Mouse (Mus musculus): ENCODE data around the gene Tnni1.

Tnni1 gene

DNA sequence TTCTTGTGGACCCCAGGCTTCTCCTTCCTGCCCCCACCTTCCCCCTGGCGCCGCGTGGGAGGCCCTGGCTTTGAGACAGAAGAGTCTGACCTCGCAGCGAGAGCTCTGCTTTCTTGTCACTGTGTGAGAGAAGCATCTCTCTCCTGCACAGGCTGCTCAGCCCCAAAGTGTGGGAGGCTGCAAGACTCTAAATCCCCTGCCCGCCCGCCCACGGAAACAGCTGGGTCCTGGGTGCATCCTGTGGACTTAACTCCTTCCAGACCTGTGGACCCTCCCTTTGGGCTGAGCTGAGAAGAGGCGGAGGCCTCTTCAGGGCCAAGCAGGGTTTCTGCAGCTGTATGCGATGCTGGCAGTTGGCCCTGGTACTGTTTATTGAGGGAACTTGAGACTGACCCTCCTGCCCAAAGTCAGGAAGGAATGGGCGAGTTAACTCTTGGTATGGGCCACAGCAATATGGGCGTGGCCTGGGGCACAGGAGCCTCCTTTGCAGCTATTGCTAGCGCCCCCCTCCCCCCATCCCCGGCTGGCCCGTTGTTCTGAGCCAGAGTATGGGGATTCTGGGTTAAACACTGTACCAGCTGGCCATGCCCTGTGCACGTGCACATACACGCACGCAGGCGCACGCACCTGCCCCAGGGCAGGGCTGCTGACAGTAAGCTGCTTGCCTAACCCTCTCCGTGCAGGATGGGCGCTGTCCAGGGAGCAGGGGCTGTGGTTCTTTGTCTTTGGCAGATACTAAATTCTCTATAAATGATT, at the start of gene Tnni1:
Gene Tnni1 (plus strand): TSS at position 655 of the 756 bp plus-strand sequence.
- DNase-seq (ENCODE audit: low read depth, low spot score) = peak; percentile 60

DNA sequence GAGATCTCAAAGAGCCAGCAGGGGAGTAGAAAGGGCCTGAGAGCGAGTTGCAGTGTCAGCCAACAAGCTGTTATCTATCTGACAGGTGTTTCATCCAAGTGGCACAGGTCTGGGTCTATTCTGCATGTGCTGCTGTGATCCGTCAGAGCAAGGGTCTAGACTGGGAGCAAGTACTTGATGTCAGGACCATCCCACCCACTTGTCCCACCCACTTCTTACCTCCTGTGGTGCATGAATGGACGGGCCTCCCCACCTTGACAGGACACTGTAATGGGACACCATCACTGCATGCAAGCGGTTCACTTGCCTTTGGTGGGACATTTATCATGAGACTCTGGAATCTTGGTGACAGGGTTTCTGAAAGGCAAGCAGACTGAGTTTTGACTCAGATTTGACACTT, 49.4 kb upstream of the Tnni1 start:
- peak; percentile 50 for DNase-seq (ENCODE audit: low read depth, low spot score)

DNA sequence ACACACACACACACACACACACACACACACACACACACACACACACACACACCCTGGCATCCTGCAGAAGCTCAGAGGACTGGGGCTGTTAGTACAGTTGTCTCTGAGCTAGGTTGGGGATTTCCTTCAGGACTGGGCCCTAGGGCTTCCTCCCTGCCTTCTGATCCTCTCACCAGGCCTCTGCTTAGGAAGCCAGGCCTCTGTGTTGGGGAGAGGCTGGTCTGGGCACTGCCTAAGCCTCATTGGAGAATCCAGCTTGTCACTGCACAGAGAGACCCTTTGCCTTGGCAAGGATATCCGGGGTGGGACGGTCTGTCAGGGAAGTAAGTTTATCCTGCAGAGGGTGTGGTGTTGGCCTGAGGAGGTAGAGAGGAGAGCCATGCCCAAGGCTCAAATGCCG, 48.9 kb upstream of the Tnni1 start:
- no peak for DNase-seq (ENCODE audit: low read depth, low spot score)

DNA sequence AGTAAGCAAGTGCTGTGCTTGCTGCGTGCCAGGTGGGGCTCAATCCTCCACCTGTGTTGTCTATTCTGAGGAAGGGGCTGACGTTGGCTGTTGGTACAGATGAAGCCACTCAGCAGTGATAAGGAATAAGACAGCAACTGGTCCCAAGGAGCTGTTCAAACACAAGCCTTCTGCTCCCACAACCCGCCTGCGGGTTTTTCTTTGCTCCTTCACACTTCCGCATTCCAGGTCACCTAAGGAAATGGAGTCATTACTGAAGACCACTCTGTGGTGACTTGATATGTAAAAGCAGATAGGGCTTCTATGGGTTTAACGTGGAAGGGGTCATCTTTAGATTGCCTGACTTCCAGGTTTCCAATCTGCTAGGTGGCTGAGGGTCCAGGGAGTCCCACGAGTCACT, 47.8 kb upstream of the Tnni1 start:
- DNase-seq (ENCODE audit: low read depth, low spot score) = no peak

DNA sequence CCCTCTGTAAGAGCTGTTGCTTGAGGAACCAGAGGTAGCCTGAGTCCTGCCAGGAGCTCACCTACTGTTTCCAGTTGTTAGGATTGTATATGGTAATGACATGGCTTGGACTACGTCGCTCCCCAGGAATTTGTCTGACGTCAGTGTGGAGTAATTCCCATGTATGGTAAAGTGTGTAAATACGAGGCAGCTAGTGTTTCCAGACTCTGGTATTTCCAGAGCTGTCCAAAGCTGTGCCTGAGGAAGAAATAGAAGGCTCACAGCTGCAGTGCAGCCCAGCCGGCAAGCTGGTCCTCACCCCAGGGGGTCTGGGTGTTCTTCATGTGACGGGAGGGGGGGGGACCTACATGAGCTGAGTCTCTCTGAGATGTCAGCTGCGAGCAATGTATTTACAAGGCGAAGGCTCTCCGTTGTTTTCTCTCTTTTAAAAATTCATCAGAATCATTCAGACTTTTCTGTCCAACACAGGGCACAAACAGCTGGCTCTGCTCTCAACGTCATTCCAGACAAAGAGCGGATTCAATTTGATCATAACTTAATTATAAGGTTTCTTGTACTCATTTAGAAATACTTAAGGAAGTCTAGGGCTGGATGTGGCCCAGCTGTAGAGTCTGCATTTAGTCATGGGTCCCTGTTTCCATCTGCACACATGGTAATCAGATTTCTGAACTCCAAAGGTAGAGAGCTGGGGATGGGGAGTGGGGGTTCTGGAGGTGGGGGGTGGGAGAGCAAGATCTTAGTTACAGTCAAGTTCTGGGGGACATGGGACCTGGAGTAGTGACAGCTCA, 47.1 kb upstream of the Tnni1 start:
- no peak for DNase-seq (ENCODE audit: low read depth, low spot score)

DNA sequence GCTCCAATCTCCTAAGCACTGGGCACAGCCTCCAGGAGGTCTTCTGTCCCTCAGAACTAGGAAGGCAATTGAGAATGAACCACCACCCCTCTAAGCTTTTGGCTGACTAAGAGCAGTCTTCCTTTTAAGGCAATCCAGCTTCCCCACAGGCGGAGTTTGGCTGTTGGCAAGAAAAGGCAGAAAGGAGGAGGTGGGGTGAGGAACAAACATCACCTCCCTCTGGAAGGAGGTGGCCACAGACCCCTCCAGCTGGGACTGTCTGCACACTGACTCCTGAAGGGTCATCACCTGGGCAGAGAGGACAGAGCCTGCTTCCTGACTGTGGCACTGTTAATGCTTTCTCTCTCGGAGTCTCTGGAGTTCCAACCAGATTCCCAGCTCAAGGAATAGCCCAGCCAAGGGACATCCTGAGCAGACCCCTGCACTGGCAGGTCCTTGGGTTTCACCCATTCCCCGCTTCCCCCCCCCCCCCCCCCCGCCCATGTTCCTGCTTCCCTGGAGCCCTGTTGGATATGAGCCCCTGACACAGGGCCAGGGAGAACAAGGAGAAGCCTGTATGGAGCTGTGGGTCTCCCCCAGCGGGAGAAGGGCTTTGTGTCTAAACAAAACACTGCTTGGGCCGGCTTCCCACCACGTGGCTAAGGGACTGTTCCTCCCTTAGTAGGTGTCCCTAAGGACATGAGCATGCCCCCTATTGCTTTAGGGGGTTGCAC, 44.9 kb upstream of the Tnni1 start:
- DNase-seq (ENCODE audit: low read depth, low spot score) = no peak

DNA sequence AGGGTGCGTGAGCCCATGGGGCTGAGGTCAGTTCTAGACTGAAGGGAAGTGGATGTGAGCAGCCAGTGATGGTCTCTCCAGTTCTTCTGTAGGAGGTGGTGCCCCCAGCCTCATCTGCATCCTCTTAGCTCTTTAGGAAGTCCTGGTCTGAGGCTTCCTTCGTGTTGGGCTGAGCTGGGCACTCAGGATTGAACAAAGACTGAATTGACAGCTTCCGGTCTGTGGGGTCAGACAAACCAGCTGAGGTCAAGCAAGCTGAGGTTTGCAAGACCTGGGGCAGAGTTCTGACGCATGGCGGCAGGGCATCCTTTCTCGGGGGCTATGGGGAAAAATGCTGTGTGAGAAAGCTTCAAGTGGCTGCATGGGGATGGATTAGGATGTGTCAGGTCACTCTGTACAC, 43.8 kb upstream of the Tnni1 start:
- no peak for DNase-seq (ENCODE audit: low read depth, low spot score)

DNA sequence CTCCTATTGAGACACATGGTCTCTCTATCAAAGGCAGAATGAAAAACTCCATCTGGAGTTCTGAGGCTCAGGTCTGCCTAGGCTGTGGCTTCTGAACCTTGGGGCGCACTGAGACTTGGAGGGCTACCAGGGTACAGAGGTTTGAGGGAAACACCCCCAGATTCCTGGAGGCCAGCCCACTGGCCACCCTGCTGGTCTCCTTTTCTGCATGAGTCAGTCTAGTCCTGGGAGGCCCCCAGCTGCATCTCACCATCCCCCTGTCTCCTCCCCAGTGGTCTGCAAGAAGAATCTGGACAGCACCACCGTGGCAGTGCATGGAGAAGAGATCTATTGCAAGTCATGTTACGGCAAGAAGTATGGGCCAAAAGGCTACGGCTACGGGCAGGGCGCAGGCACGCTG, 34.2 kb upstream of the Tnni1 start:
- DNase-seq (ENCODE audit: low read depth, low spot score) = no peak

DNA sequence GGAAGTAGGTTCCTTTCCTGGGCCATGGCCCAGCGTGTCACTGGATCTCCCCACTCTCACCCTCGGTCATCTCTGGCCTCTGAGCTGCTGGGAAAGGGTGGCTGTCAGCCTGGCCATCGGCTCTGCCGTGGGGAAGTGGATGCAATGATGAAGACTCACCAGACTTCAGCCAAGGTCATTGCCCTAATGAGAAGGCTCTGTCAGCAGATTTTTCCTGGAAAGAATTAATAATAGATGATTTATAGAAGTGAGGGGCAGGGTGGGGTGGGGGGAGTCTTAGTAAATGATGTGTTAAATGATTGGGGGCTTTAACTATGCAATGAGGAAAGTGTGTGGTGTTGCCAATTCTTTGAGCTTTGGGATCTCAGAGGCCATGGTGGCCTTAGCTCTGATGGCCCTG, 33.0 kb upstream of the Tnni1 start:
- no peak for DNase-seq (ENCODE audit: low read depth, low spot score)

DNA sequence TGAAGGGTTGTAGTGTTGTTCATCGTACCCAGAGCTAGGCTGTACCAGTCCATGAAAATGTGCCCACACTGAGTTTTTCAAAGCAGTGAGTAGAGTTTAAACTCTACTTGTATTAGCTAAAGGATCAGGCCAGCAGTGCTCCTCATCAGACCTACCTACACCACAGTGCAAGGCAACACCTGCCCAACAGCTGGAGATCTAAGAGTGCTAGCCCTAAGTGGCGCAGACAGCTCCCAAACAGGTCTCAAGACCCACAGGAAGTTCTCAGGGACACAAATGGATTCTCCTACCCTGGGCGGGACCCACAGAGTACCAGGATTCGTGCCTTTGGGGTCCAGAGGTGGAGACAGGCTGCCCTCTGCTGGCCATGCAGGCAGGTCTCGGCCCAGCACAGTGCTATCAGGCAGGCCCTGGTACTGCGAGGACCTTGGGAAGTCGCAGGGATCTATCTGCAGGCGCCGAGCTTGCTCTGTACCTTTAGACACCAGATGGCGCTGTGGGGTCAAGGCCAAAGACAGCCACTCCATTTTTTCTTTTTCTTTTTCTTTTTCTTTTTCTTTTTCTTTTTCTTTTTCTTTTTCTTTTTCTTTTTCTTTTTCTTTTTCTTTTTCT, 26.4 kb upstream of the Tnni1 start:
- peak; percentile 95 for DNase-seq (ENCODE audit: low read depth, low spot score)

DNA sequence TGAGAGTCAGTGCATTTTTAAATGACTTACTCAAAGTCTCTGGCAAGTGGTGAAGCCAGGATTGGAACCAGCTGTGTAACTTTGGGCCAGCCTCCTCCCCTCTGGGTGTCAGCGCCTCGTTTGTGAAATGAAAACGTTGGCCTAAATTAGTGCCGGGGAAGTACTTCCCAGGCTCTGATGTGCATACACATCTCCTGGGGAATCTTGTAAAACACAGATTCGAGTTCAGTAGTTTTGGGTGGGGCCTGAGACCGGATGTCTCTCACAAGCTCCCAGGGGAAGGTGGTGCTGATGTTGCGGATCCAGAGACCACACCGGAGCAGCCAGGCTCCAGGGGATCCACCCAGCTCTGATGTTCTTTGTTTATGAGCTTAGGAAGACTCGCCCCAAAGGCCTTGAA, 23.9 kb upstream of the Tnni1 start:
- DNase-seq (ENCODE audit: low read depth, low spot score) = peak; percentile 84

DNA sequence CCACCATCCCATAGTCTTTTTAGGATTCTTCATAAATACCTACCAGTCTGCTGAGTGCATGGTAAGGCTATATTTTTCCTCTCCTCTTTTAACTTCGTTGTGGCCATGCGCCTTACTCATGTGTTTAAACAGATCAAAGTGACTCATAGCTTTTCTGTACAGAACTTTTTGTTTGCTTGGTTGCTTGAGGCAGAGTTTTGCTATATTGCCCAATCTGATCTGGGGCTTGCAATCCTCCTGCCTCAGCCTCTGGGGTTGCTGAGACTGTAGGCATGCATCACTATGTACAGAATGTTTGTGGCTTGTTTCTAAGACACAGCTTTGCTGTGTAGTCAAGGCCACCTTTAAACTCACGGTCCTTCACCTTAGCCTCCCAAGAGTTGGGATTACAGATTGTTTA, 23.3 kb upstream of the Tnni1 start:
- no peak for DNase-seq (ENCODE audit: low read depth, low spot score)

DNA sequence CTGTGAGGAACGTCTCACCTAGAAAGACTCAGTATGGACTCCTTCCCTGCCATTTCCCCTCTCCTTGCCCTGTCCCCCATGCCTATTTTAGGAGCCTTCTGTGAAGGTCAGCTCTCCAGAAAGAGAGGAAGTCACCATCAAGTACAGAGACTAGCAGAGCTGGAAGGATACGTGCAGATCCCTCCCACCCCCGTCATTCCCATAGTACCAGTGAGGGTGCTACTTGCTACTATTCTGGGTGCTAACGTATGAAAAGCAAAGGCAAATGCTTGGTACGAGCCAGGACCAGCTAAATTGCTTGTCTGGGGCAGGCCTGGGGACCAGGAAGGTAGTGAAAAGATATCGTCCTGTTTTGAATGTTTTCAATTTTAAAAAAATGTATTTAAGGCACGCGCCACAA, 21.9 kb upstream of the Tnni1 start:
- DNase-seq (ENCODE audit: low read depth, low spot score) = no peak

DNA sequence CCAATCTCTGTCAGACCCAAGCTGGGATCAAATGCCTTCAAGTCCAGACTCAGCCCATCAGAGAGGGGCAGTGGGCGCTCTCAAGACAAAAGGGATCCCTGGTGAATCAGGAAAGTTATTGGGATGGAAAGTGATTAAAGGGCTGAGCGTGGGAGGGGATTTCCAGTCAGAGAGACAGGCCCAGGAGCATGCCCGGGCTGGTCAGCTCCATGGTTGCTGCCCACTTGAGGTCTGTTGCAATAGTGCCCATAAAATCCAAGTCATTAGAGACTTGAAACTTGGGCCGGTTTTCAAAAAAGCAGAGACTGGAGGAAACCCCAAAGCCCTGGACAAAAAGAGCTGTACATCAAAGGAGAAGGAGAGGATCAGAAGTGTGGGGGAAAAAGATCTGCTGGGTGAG, 19.5 kb upstream of the Tnni1 start:
- no peak for DNase-seq (ENCODE audit: low read depth, low spot score)

DNA sequence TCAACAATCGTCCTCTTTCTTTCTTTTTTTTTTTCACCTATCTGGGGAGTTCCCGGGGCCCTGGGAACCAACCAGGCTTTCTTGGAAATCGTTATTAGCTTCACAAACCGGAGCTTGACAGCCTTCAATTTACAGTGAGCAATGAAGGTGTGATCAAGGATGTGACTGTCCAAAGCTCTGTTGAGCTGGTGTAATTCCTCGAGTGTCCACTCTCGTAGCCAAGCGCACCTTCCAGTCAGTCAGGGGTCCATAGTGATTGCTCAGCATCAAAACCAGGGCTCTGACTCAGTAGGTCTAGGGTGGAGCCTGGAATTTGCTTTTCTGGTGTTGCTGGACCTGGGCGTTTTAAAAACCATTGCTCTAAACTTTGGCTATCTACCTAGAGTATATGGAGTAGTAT, 19.0 kb upstream of the Tnni1 start:
- no peak for DNase-seq (ENCODE audit: low read depth, low spot score)

DNA sequence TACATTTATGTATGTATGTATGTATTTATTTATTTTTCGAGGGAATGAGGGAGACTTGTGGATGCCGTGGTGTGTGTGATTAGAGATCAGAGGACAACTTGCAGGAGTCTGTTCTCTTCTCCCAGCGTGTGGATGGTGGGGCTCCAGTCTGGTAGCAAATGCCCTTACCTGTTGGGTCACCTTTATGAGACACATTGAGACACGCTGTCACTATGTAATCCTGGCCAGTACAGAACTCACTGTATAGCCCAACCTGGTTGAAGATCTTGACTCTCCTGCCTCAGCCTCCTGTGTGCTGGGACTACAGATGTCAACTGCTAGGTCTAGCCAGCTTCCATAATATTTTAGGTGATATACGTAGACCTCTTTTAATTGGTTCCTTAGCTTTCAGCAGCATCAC, 17.5 kb upstream of the Tnni1 start:
- DNase-seq (ENCODE audit: low read depth, low spot score) = no peak

DNA sequence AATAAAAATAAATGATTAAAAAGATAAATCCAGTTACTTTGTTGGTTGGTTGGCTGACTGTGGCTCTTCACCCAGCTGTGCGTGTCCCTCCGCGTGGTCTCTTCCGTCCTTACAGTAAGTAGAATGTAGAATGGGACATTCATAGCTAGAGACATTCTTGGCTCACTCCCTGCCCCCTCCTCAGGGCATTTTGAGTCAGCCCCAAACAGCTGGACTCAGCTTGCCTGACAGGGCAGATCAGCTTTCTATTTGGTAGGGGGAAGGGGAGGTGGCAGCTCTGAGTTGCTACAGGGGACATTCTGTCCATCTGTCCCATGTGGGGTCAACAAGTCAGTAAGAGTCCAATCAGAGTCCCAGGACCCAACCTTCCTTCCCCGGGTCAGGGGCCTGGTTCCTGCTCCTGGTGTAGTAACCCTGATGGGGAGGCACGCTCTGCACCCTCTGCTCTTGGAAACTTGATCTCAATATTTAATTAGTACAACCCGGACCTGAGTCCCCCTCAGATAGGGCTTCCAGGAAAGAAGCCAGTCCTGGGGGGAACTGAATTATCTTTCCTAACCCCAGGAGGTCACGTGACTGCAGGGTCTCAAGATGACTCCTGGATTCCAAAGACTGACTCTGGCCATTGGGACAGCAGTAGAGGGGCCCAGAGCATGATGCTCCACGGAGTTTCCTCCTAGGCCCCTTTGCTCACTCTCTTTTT, 15.6 kb upstream of the Tnni1 start:
- peak; percentile 71 for DNase-seq (ENCODE audit: low read depth, low spot score)

DNA sequence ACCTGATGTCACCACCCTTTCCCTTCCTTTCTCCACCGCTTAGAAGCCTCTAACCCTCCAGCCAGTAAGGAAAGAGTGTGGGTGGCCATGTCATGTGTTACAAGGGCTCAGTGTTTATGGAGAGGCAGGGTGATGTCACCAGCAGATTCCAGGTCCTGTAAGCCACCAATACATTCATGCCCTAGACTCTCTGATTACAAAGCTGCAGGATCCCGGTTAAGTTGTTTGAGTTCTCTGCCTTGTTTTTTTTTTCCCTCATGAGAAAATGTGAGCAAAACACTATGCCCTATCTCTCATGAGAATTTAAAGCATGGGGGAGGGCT, 15.1 kb upstream of the Tnni1 start:
- DNase-seq (ENCODE audit: low read depth, low spot score) = no peak

DNA sequence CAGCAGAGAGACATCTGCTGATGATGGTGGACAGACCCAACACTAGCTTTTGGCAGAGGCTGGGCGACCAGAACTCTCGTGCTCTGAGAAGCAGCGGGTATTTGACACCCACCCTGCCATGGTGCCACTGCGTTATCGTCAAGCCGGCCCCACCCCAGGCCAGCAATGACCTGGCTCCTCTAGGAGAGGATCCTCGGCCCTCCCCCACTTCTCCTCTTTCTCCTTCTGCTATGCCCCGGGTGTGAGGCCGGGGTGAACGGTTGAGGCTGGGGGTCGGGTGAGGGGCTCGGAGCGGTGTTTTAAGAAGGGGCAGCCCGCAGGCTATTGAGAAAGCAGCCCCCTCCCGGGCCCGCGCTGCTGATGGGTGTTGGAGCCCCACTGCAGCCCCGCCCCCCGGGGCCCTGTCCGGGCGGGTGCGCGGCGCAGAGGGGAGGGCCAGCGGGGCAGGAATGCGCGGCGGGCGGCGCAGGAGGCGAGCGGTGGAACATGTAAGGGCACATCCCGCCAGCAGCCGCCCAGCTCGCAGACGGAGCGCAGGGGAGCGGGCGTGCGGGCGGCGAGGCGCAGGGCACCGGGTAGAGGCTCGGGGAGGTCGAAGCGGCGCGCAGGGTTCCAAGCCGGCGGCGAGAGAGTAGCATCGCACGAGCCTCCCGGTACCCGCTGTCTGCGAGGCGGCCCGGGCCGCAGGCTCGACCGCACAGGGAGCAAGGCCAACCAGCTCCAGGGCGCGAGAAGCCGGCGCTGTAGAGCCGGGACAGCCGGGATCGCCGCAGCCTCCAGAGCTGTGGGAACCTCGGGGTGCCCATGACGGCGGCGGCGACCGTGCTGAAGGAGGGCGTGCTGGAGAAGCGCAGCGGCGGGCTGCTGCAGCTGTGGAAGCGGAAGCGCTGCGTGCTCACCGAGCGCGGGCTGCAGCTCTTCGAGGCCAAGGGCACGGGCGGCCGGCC, 13.3 kb upstream of the Tnni1 start, which contains the start of gene Phlda3:
Gene Phlda3 (plus strand): TSS at position 475 of the 947 bp plus-strand sequence.
- DNase-seq (ENCODE audit: low read depth, low spot score) = peak; percentile 84

DNA sequence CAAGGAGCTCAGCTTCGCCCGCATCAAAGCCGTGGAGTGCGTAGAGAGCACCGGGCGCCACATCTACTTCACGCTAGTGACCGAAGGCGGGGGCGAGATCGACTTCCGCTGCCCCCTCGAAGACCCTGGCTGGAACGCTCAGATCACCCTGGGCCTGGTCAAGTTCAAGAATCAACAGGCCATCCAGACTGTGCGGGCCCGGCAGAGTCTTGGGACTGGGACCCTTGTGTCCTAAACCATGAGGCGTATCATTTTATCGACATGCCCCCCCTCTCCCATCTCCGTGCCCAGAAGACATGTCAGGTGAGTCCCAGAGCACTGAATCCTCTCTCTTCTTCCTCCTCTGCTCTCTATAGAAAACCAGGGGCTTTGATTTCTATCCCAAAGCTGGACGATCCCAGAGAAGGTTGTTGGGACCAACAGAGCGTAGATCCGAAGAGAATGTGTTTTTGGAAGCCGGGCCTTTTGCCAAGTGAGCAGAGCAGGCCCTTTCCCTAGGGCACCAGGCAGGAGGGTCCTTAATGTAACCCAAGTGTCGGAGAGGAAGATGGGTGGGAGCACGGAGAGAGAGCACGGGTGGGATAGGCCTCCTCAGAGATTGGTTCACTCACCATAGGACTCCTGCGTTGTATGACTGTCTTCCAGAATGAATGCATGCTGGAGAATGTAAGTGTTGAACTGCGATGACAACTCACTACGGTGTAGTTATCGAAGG, 12.5 kb upstream of the Tnni1 start:
- DNase-seq (ENCODE audit: low read depth, low spot score) = no peak
